Mouse (Mus musculus) megakaryocyte, embryonic 14.5 days (primary cell): ENCODE measurements around the gene Tmem38a.
A peak's percentile ranks its signal among the peaks of the same experiment; 100 is the strongest.

Experiments used
- FLI1 ChIP-seq: IDR thresholded peaks from 2 replicates; pipeline ENCODE4 v1.6.1; 2012; ENCODE audit warnings: low read length, inconsistent platforms, mixed read lengths
- GATA1 ChIP-seq: IDR thresholded peaks from 3 replicates; pipeline ENCODE4 v1.6.1; 2012; ENCODE audit warnings: mixed read lengths, low read length, inconsistent platforms, borderline replicate concordance

DNA sequence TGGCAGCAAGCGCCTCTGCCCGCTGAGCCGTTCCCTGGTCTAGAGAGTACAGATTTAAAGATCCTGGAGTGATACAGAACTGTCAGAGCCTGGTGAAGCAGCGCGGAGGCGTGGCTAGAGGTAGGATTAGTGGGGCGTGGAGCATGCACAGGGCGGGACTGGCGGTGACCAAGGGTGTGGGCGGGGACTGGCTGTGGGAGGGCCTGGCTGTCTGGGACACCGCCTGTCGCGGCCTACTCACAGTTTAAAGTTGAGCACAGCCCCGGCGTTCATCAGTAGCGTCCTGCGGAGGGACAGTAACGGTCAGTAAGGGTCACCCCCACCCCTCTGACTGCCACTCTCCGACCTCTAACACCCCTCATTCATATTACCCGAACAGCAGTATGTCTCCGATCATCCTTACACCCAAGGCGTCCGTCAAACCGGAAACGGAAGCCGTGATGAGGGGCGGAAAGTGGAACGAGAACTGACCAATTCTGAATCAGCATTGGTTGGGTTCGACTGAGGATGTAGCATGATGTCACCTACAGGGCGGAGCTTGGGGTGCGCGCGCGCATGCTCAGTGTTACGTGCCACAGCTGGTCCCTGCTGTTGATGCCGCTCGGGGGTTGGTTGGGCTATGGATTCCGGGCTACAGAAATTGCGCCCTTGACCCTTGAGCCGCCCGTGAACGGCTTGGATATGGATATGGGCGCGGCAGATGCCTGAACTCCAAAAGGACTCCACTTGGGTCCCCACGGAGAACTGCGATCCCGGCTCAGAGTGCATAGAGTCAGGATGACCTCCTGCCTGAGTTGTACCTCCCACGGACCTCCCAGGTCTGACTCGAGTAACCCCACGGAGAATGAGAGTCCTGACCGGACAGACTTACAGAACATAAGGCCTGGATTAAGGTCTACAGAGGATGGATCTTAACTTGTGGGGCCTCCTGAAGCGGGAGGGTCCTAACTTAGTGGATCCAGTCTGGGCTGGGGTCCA, 933 bp upstream of the Tmem38a start, which contains the start of gene Smim7:
- TF ChIP-seq GATA1 (no peak), FLI1 (peak; percentile 91)
